Comparison of ENCODE assay signal across 21 mouse cellular contexts in genomic region chr19:46140324-46140723, GRCm38 (mm10). TPM values are rescaled to one million over a fixed set of nuclear protein-coding genes. Genes with fewer than 3 reads are reported as not detected.
"Had no signal": no experiment of that assay in that cellular context is flagged by ENCODE, and none has a peak within 500 bp of the region (broad histone marks: within the 10 kb centered on the region; RNA-seq: fewer than 3 reads in every experiment).

No protein-coding gene starts in this region.

- ATAC-seq: liver, embryonic 12.5 days had no signal

- H3K4me2 ChIP-seq: limb, embryonic 15.5 days; liver, embryonic 12.5 days; lung, embryonic 14.5 days; neural tube, embryonic 13.5 days had no signal

- H3K27ac ChIP-seq: kidney, embryonic 15.5 days; limb, embryonic 15.5 days; liver, embryonic 12.5 days; midbrain, embryonic 12.5 days; neural tube, embryonic 13.5 days had no signal

- H3K9ac ChIP-seq: kidney, embryonic 15.5 days; limb, embryonic 15.5 days; liver, embryonic 12.5 days; neural tube, embryonic 13.5 days had no signal

- H3K4me3 ChIP-seq: kidney, embryonic 15.5 days; limb, embryonic 15.5 days; liver, embryonic 12.5 days; midbrain, embryonic 12.5 days; myocyte; neural tube, embryonic 13.5 days had no signal

- H3K9me3 ChIP-seq: kidney, embryonic 15.5 days; limb, embryonic 15.5 days; liver, embryonic 12.5 days; midbrain, embryonic 12.5 days; neural tube, embryonic 13.5 days had no signal

- DNase-seq: kidney, postnatal 14 days; left cerebral cortex, postnatal 4 days; lung, postnatal 10 days; right cerebral cortex, postnatal 4 days; spleen, adult 18-20 months; thymus, adult 18-20 months; thymus, postnatal 14 days had no signal

- H3K36me3 ChIP-seq: kidney, embryonic 15.5 days; limb, embryonic 15.5 days; liver, embryonic 12.5 days; midbrain, embryonic 12.5 days; neural tube, embryonic 13.5 days had no signal

RNA-seq across cellular contexts. Expression of gene Pitx3, which starts 7.8 kb away (rescaled TPM):
- total RNA-seq: layer of hippocampus, adult 8-10 months; layer of hippocampus, postnatal 14 days; left cerebral cortex, adult 18-20 months; left cerebral cortex, postnatal 10 days; left cerebral cortex, postnatal 4 days; megakaryocyte, adult 5-6 weeks had no signal
- polyA plus RNA-seq: large intestine, adult 2 months; stomach, embryonic 14.5 days had no signal

RNA-seq across cellular contexts. Expression of gene Elovl3, which starts 8.6 kb away (rescaled TPM):
- total RNA-seq: layer of hippocampus, adult 8-10 months; layer of hippocampus, postnatal 14 days; left cerebral cortex, adult 18-20 months; left cerebral cortex, postnatal 10 days; left cerebral cortex, postnatal 4 days; megakaryocyte, adult 5-6 weeks had no signal
- polyA plus RNA-seq: kidney, embryonic 15.5 days; large intestine, adult 2 months; liver, embryonic 12.5 days; lung, embryonic 14.5 days; neural tube, embryonic 13.5 days; stomach, embryonic 14.5 days had no signal
